Mouse (Mus musculus): ENCODE measurements around the gene Igsf23. TPM values are rescaled to one million over a fixed set of nuclear protein-coding genes. Genes with fewer than 3 reads are reported as not detected.
A peak's percentile ranks its signal among the peaks of the same experiment; 100 is the strongest.

Igsf23 gene
- polyA plus RNA-seq, 1 experiment from 2014 or later = 2.2 TPM

DNA sequence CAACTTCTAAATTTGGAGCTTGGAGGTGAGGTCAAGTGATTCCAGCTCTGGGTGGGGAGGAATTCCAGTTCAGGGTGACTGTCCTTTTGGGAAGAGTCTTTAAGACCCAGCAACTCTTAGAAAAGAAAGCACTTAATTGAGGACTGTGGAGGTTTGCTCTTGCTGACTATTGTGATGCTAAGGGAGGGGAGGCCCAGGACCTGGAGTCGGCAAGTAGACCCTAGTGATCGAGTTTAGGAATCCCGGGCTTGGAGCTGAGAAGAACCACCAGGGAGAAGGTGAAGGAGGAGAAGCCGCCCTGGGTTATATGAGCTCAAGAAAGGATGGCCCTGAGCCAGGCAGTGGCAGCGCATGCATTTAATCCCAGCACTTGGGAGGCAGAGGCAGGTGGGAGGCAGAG lies 22.1 kb downstream of the Igsf23 start:
- H3K27ac ChIP-seq (ENCODE audit: low read length) = no peak overlapping the region
- no peak overlapping the region for H3K4me3 ChIP-seq (ENCODE audit: low read length)
- WGBS = 80% methylated on average over 5 of the region's 5 CpGs
- H3K4me1 ChIP-seq (ENCODE audit: control insufficient read depth, insufficient read depth, low read length) = peaks cover 19% of the 10 kb centered on the region
- ATAC-seq (replicated peaks; ENCODE audit: extremely low read depth, insufficient read depth, low FRiP score) = no peak
- H3K36me3 ChIP-seq (ENCODE audit: control insufficient read depth, insufficient read depth) = no peaks in the 10 kb centered on the region
- no peaks in the 10 kb centered on the region for H3K27me3 ChIP-seq (ENCODE audit: control insufficient read depth, insufficient read depth, low read length)
- no peaks in the 10 kb centered on the region for H3K9me3 ChIP-seq (replicated peaks; ENCODE audit: control insufficient read depth, low read length)
- H3K9ac ChIP-seq (ENCODE audit: low read length) = no peak overlapping the region
- H3K4me2 ChIP-seq (ENCODE audit: low read depth, low read length) = no peak overlapping the region

DNA sequence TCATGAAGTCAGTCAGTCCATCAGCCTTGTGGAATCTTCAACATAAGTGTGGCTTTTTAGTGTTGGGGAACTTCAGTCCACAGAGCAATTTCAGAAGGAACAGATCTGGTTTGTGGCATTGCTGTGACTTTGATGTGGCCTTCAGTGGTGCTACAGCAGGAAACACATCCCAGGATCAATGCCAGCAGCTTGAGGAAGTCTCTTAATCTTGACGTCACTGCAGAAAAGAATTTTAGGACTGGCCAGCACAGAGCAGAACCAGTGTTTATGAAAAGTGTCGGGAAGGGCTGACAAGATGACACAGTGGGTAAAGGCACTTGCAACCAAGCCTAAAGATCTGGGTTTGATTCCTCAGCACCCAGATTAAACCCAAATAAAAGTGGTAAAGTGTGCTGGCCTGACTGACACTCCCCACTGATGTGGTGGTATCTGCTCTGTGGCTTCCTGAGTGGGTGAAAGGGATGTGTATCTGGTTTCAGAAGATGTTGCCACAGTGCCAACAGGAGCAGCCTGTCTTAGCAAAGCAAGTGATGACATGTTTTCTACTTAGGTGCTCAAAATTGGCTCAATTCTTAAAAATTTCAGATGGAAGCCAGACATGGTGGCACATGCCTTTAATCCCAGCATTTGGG lies 23.6 kb downstream of the Igsf23 start:
- no peaks in the 10 kb centered on the region for H3K36me3 ChIP-seq (ENCODE audit: control insufficient read depth, insufficient read depth)
- no peaks in the 10 kb centered on the region for H3K27me3 ChIP-seq (ENCODE audit: control insufficient read depth, insufficient read depth, low read length)
- H3K9me3 ChIP-seq (replicated peaks; ENCODE audit: control insufficient read depth, low read length) = no peaks in the 10 kb centered on the region
- no peak overlapping the region for H3K4me2 ChIP-seq (ENCODE audit: low read depth, low read length)
- H3K4me3 ChIP-seq (ENCODE audit: low read length) = no peak overlapping the region
- no peak overlapping the region for H3K27ac ChIP-seq (ENCODE audit: low read length)
- 19% methylated on average over 2 of the region's 2 CpGs for WGBS
- H3K9ac ChIP-seq (ENCODE audit: low read length) = no peak overlapping the region
- peaks cover 10% of the 10 kb centered on the region for H3K4me1 ChIP-seq (ENCODE audit: control insufficient read depth, insufficient read depth, low read length)
- ATAC-seq (replicated peaks; ENCODE audit: extremely low read depth, insufficient read depth, low FRiP score) = no peak

DNA sequence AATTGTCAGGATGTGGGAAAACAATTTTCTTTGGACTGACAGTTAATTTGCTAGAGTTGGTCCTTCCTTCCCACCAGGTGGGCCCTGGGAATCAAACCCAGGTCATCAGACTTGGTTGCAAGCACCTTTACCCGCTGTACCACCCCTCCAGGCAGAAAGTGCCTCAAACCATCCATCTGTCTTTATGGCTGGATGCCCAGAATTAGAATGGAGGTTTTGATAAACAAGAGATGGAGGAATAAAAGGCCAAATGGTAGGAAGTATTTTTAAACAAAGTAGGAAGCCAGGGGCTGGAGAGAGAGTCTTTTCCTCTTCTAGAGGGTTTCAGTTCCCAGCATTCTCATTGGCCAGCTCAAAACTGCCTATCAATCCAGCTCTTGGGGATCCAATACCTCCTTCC lies 25.2 kb downstream of the Igsf23 start:
- H3K4me2 ChIP-seq (ENCODE audit: low read depth, low read length) = no peak overlapping the region
- ATAC-seq (replicated peaks; ENCODE audit: extremely low read depth, insufficient read depth, low FRiP score) = no peak
- H3K9me3 ChIP-seq (replicated peaks; ENCODE audit: control insufficient read depth, low read length) = no peaks in the 10 kb centered on the region
- WGBS = 46% methylated on average over 1 of the region's 1 CpGs
- H3K4me3 ChIP-seq (ENCODE audit: low read length) = no peak overlapping the region
- H3K27me3 ChIP-seq (ENCODE audit: control insufficient read depth, insufficient read depth, low read length) = no peaks in the 10 kb centered on the region
- no peak overlapping the region for H3K9ac ChIP-seq (ENCODE audit: low read length)
- H3K36me3 ChIP-seq (ENCODE audit: control insufficient read depth, insufficient read depth) = no peaks in the 10 kb centered on the region
- H3K27ac ChIP-seq (ENCODE audit: low read length) = no peak overlapping the region
- H3K4me1 ChIP-seq (ENCODE audit: control insufficient read depth, insufficient read depth, low read length) = peaks cover 9% of the 10 kb centered on the region; the same call in 1 of the 2 replicates

DNA sequence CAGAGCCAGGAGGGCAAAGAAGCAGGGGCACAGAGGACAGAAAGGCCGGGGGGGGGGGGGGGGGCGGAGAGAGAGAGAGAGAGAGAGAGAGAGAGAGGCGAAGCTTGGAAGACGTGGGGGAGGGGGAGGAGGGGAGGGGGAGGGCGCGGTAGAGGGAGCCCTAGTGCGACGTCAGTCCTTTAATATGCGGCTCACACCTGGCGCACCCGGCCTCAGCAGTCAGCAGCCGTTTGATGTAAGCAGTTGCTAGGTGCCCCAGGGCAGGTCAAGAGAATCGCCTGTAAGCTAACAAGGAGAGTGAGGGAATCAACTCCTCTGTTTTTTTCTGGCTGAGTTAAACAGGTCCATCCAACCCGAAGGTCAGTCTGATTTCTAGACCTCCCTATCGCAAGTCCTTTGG lies 26.8 kb downstream of the Igsf23 start:
- no peaks in the 10 kb centered on the region for H3K27me3 ChIP-seq (ENCODE audit: control insufficient read depth, insufficient read depth, low read length)
- H3K27ac ChIP-seq (ENCODE audit: low read length) = no peak overlapping the region
- no peak overlapping the region for H3K4me3 ChIP-seq (ENCODE audit: low read length)
- H3K9me3 ChIP-seq (replicated peaks; ENCODE audit: control insufficient read depth, low read length) = no peaks in the 10 kb centered on the region
- WGBS = 13% methylated on average over 11 of the region's 15 CpGs
- ATAC-seq (replicated peaks; ENCODE audit: extremely low read depth, insufficient read depth, low FRiP score) = no peak
- peaks cover 15% of the 10 kb centered on the region for H3K4me1 ChIP-seq (ENCODE audit: control insufficient read depth, insufficient read depth, low read length)
- H3K4me2 ChIP-seq (ENCODE audit: low read depth, low read length) = peak overlapping the region; percentile 33
- no peak overlapping the region for H3K9ac ChIP-seq (ENCODE audit: low read length)
- H3K36me3 ChIP-seq (ENCODE audit: control insufficient read depth, insufficient read depth) = no peaks in the 10 kb centered on the region

DNA sequence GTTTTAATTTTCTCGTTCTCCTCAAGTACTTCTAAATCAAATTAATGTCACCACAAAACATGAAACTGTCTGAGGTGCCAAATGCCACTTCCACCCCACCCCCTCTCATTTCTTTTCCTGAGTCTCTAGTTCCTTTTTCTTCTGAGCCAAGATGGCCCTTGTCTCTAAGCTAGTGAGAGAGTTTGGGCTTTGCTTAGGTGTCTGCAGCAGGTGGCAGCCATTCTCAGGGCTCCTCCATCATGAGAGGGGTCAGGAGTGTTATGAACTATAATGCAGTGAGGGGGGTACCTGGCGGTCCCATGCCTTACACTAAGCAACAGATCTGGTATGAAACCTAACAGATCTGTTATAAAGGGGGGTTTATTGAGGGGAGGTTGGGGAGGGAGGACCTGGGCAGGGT lies 27.2 kb downstream of the Igsf23 start:
- Histone ChIP-seq H3K27ac (ENCODE audit: low read length) (no peak overlapping the region), H3K4me2 (ENCODE audit: low read depth, low read length) (no peak overlapping the region; the same call in 1 of the 2 replicates), H3K9ac (ENCODE audit: low read length) (no peak overlapping the region), H3K4me3 (ENCODE audit: low read length) (no peak overlapping the region), H3K9me3 (replicated peaks; ENCODE audit: control insufficient read depth, low read length) (no peaks in the 10 kb centered on the region), H3K27me3 (ENCODE audit: control insufficient read depth, insufficient read depth, low read length) (no peaks in the 10 kb centered on the region), H3K4me1 (ENCODE audit: control insufficient read depth, insufficient read depth, low read length) (peaks cover 15% of the 10 kb centered on the region), H3K36me3 (ENCODE audit: control insufficient read depth, insufficient read depth) (0 out of 2 replicates have a peak, but pooled peaks cover 3% of the 10 kb centered on the region)
- no peak for ATAC-seq (replicated peaks; ENCODE audit: extremely low read depth, insufficient read depth, low FRiP score)
- 37% methylated on average over 2 of the region's 2 CpGs for WGBS

DNA sequence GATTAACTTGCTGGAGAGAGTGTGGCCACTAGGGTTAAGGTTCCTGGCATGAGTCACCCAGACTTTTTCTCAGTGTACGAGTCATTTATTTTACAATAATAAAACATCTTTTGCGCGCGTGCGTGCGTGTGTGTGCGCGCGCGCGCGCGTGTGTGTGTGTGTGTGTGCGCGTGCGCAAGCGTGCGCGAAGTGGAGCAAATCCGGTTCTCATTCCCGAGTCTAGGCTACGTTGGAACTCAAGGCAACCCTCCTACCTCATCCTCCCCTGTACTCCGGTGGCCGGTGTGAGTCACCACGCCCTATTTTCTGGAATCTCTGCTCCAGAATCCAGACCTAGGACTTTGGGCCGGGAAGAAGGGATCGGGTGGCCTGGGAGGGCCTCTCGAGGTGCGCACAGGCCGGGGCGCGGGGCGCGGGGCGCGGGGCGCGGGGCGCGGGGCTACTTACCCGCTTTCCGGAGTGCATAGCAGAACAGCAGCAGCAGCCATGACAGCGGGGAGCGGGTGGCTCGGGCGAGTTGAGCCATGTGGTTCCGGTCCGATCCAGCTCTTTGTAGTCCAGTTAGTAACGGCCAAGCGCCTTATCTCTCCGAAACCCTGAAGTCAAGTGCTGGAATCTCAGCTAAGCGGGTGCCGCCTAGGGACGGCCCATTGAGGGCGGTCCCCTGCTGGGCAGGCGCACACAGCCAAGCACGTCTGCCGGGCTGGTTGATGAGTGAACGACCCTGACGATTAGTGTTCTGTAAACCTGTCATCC lies 29.9 kb downstream of the Igsf23 start, which contains the start of gene Pvr:
Pvr (minus strand) TSS at position 655 of the 756 bp plus-strand sequence.
- Histone ChIP-seq H3K27me3 (ENCODE audit: control insufficient read depth, insufficient read depth, low read length) (no peaks in the 10 kb centered on the region), H3K4me2 (ENCODE audit: low read depth, low read length) (peak within 1 kb of the TSS; percentile 85), H3K4me1 (ENCODE audit: control insufficient read depth, insufficient read depth, low read length) (peaks cover 12% of the 10 kb centered on the region), H3K9ac (ENCODE audit: low read length) (peak within 1 kb of the TSS; percentile 84), H3K9me3 (replicated peaks; ENCODE audit: control insufficient read depth, low read length) (no peaks in the 10 kb centered on the region), H3K36me3 (ENCODE audit: control insufficient read depth, insufficient read depth) (peaks cover 20% of the 10 kb centered on the region), H3K27ac (ENCODE audit: low read length) (peak within 1 kb of the TSS; percentile 90), H3K4me3 (ENCODE audit: low read length) (peak within 1 kb of the TSS; percentile 92)
- WGBS = under 1% methylated on average over 60 of the region's 60 CpGs
- ATAC-seq (replicated peaks; ENCODE audit: extremely low read depth, insufficient read depth, low FRiP score) = peak; percentile 94

DNA sequence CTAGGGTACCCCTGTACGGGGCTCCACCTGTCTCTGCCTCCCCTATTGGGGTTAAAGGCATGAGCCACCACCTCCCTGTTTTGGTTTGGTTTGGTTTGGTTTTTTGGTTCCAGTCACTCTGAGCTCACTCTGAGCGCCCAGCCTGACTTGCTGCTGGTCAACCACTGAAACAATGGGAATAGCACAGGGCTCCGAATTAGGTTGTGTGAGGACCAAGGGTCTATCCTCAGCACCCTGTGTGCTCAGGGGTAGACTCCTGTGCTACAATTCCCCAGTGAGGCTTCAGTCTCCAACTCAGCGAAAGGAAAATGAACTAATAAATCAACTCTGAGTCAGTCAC lies 30.4 kb downstream of the Igsf23 start:
- peak overlapping the region; percentile 90; the same call in 1 of the 2 replicates for H3K27ac ChIP-seq (ENCODE audit: low read length)
- peak overlapping the region; percentile 92 for H3K4me3 ChIP-seq (ENCODE audit: low read length)
- ATAC-seq (replicated peaks; ENCODE audit: extremely low read depth, insufficient read depth, low FRiP score) = no peak
- peaks cover 23% of the 10 kb centered on the region for H3K36me3 ChIP-seq (ENCODE audit: control insufficient read depth, insufficient read depth)
- 27% methylated on average over 4 of the region's 4 CpGs for WGBS
- H3K9ac ChIP-seq (ENCODE audit: low read length) = peak overlapping the region; percentile 84
- H3K27me3 ChIP-seq (ENCODE audit: control insufficient read depth, insufficient read depth, low read length) = no peaks in the 10 kb centered on the region
- peaks cover 12% of the 10 kb centered on the region for H3K4me1 ChIP-seq (ENCODE audit: control insufficient read depth, insufficient read depth, low read length)
- H3K9me3 ChIP-seq (replicated peaks; ENCODE audit: control insufficient read depth, low read length) = no peaks in the 10 kb centered on the region
- H3K4me2 ChIP-seq (ENCODE audit: low read depth, low read length) = peak overlapping the region; percentile 85

DNA sequence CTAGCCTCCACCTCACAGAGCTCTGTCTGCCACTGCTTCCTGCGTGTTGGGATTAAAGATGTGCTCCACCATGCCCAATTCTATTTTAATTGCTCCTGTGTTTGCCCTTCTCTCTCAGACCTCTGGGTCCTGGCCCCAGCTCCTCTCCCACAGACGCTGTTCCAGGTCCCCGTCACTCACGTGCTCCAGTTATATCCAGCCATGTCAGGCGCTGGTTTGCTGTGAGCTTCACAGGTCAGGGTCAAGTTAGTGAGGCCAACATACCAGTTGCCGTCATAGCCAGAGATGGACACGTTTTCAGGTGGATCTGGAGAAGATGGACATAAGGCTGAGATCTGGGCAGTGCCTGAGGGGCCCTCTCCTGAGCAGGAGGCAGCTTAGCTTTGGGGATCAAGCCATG lies 36.0 kb downstream of the Igsf23 start:
- Histone ChIP-seq H3K4me1 (ENCODE audit: control insufficient read depth, insufficient read depth, low read length) (no peaks in the 10 kb centered on the region), H3K4me3 (ENCODE audit: low read length) (no peak overlapping the region), H3K27me3 (ENCODE audit: control insufficient read depth, insufficient read depth, low read length) (no peaks in the 10 kb centered on the region), H3K36me3 (ENCODE audit: control insufficient read depth, insufficient read depth) (peaks cover 41% of the 10 kb centered on the region), H3K4me2 (ENCODE audit: low read depth, low read length) (no peak overlapping the region), H3K9me3 (replicated peaks; ENCODE audit: control insufficient read depth, low read length) (no peaks in the 10 kb centered on the region), H3K27ac (ENCODE audit: low read length) (no peak overlapping the region), H3K9ac (ENCODE audit: low read length) (no peak overlapping the region)
- WGBS = 93% methylated on average over 7 of the region's 7 CpGs
- no peak for ATAC-seq (replicated peaks; ENCODE audit: extremely low read depth, insufficient read depth, low FRiP score)

All from heart, embryonic 16.5 days (tissue).